Mouse (Mus musculus) kidney, embryonic 15.5 days (tissue): ENCODE measurements at regions not wholly inside any gene's neighbourhood (a gene's known extent, or its start where the extent isn't known, plus 50 kb on each side); places are given as distances from the start of the nearest gene placed in this dataset.
A peak's percentile ranks its signal among the peaks of the same experiment; 100 is the strongest.

Source experiments
- ATAC-seq: fragments of 200-750 bp; cut with Nextera tagmentation; replicated peaks from 2 replicates; pipeline ENCODE4 v1.8.0; 2017; ENCODE audit warnings: moderate TSS enrichment; ENCODE audit not compliant: low FRiP score
- H3K27ac ChIP-seq: fragments of 300-500 bp; sonication (generic); 2 replicates; pipeline ENCODE4 v1.5.1; 2015; ENCODE audit warnings: mild to moderate bottlenecking, inconsistent platforms
- H3K27me3 ChIP-seq: fragments of 300-500 bp; sonication (generic); 2 replicates; pipeline ENCODE4 v1.6.1; 2015; ENCODE audit warnings: inconsistent platforms
- H3K36me3 ChIP-seq: fragments of 300-500 bp; sonication (generic); 2 replicates; pipeline ENCODE4 v1.6.1; 2015; ENCODE audit warnings: inconsistent platforms
- H3K4me1 ChIP-seq: fragments of 300-500 bp; sonication (generic); 2 replicates; pipeline ENCODE4 v1.6.1; 2015; ENCODE audit warnings: inconsistent platforms
- H3K4me2 ChIP-seq: fragments of 300-500 bp; sonication (generic); 2 replicates; pipeline ENCODE4 v1.6.1; 2015; ENCODE audit warnings: moderate library complexity, mild to moderate bottlenecking, inconsistent platforms
- H3K4me3 ChIP-seq: fragments of 300-500 bp; sonication (generic); replicated peaks from 2 replicates; pipeline ENCODE4 v1.5.1; 2015; ENCODE audit warnings: mild to moderate bottlenecking, inconsistent platforms
- H3K9ac ChIP-seq: fragments of 300-500 bp; sonication (generic); 2 replicates; pipeline ENCODE4 v1.6.1; 2015; ENCODE audit warnings: mild to moderate bottlenecking, inconsistent platforms
- H3K9me3 ChIP-seq: fragments of 300-500 bp; sonication (generic); replicated peaks from 2 replicates; pipeline ENCODE4 v1.6.1; 2016; ENCODE audit warnings: inconsistent platforms
- WGBS: fragments of 180-500 bp; shearing (Covaris S2); methylation state at CpG from one replicate; pipeline ENCODE4 v1.1.7; 2015; ENCODE audit warnings: mixed read lengths; 5-methylcytosine and 5-hydroxymethylcytosine counted together

DNA sequence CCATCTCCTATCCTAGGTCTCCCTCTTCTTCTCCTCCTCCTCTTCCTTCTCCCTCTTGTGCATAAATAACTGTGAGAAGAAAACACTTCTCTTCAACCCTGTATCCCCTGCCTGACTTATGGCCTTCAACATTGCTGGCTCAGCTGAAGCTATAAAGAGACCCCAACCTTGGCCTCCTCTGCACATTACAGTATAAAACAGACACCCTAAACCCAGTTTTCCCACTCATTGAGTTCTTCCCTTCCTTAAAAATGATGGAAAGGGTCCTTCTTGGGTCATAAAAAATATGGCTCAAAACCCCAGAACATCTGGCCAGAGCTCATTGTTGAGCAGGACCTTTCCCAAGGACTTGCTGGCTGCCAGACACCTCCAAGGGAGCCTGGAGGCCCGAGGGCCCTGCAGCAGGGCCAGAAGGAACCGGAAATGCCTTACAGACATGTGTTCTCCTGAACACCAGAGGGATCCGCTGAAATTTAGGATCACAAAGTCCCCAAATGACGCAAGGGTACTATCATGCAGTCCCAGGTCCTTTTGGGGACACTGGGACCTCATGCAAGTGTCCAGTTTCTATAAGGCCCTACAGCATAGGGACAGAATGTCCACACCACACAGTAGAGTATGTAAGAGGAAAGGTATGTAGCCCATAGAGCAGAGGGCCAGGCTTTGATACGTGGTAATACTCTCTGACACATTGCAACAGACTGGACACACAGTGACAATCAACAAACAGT is 109.9 kb upstream of the Gm14444 start:
- Histone ChIP-seq H3K27ac (peak overlapping the region; percentile 70), H3K9me3 (no peaks in the 10 kb centered on the region), H3K4me3 (no peak overlapping the region), H3K4me1 (peaks cover 11% of the 10 kb centered on the region), H3K4me2 (no peak overlapping the region), H3K9ac (no peak overlapping the region), H3K36me3 (no peaks in the 10 kb centered on the region), H3K27me3 (no peaks in the 10 kb centered on the region)
- ATAC-seq: peak; percentile 34; the same call in 1 of the 2 replicates
- 54% methylated on average over 5 of the region's 5 CpGs for WGBS

- H3K9ac ChIP-seq: no peak overlapping the region
- ATAC-seq: peak; percentile 15; the same call in 1 of the 2 replicates
- no peak overlapping the region for H3K4me3 ChIP-seq
- no peaks in the 10 kb centered on the region for H3K9me3 ChIP-seq
- peaks cover 11% of the 10 kb centered on the region for H3K4me1 ChIP-seq
- H3K36me3 ChIP-seq: no peaks in the 10 kb centered on the region
- no peaks in the 10 kb centered on the region for H3K27me3 ChIP-seq
- H3K4me2 ChIP-seq: no peak overlapping the region
- peak overlapping the region; percentile 70; the same call in 1 of the 2 replicates for H3K27ac ChIP-seq
Measured at GRCm38 (mm10) chr2:174900671-174900991, 109.4 kb upstream of the Gm14444 start.

DNA sequence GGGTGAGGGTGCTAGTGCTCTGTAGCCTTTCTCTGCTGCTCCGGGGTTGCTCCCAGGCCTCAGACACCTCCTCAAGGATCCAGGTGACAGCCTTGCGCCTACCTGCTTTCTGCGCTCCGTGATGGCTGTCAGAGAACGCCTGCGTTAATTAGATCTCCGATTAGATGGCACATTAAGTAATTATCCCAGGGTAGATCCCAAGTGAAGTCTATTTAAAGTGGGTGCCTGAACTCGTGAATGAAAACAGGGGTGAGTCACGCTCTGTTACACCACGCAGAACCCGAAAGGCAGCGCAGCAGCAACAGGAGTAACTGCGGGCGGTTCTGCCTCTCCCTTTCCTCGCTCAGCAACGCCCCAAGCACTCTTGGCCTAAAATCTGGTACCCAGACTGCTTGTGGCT is 108.2 kb upstream of the Gm14444 start:
- Histone ChIP-seq H3K27me3 (no peaks in the 10 kb centered on the region), H3K36me3 (no peaks in the 10 kb centered on the region), H3K4me3 (no peak overlapping the region), H3K9ac (no peak overlapping the region), H3K27ac (no peak overlapping the region), H3K4me2 (no peak overlapping the region), H3K9me3 (no peaks in the 10 kb centered on the region), H3K4me1 (peaks cover 11% of the 10 kb centered on the region)
- WGBS: 88% methylated on average over 16 of the region's 16 CpGs
- ATAC-seq: no peak

GRCm38 (mm10) chr2:174903627-174904026 is 106.4 kb upstream of the Gm14444 start:
- Histone ChIP-seq H3K27me3 (no peaks in the 10 kb centered on the region), H3K27ac (peak overlapping the region; percentile 48; the same call in 1 of the 2 replicates), H3K4me1 (peaks cover 11% of the 10 kb centered on the region), H3K4me3 (no peak overlapping the region), H3K4me2 (no peak overlapping the region), H3K9me3 (no peaks in the 10 kb centered on the region), H3K9ac (no peak overlapping the region), H3K36me3 (no peaks in the 10 kb centered on the region)
- WGBS: 65% methylated on average over 7 of the region's 7 CpGs
- no peak for ATAC-seq

- ATAC-seq: peak; percentile 57; the same call in 1 of the 2 replicates
- Histone ChIP-seq H3K27me3 (no peaks in the 10 kb centered on the region), H3K27ac (no peak overlapping the region), H3K4me3 (no peak overlapping the region), H3K36me3 (no peaks in the 10 kb centered on the region), H3K9ac (no peak overlapping the region), H3K4me1 (peaks cover 6% of the 10 kb centered on the region; the same call in 1 of the 2 replicates), H3K4me2 (no peak overlapping the region), H3K9me3 (no peaks in the 10 kb centered on the region)
- WGBS: 42% methylated on average over 6 of the region's 6 CpGs
Measured at GRCm38 (mm10) chr2:174905865-174906639, 104.0 kb upstream of the Gm14444 start.

DNA sequence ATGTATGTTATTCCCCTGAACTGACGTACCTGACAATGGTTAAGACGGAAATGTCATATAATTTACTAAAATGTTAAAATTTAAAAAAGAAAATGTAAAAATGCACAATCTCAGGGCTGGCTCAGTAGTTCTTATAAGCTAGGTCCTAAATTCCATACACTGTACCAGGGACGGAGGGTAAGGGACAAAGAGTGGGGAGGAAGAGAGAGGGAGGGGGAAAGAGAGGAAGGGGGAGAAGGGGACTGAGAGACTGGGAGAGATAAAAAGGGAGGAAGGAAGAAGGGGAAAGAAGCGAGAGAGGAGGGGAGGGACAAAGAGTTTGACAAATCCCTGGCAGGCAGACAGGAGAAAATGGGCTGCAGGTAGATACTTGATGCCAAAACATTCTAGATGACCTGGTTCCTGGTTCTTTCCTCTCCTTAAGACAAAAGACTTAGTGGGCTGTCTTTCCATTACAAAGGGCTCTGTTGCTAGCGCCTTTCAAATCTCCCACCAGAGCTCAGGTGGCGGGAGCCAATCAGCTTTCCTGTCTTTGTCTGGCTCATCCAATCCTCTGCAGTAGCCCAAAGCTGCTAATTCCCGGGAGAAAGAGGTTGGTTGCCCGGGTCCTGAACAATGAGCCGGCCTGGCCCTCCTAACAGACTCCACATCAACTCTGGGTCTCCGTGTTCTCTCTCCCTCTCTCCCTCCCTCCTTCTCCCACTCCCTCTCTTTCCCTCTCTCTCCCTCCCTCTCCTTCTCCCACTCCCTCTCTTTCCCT is 92.7 kb upstream of the Gm14444 start:
- WGBS: 27% methylated on average over 10 of the region's 10 CpGs
- no peak overlapping the region for H3K27ac ChIP-seq
- peaks cover 15% of the 10 kb centered on the region for H3K4me1 ChIP-seq
- H3K9ac ChIP-seq: no peak overlapping the region
- peak overlapping the region; percentile 27; the same call in 1 of the 2 replicates for H3K4me2 ChIP-seq
- peak; percentile 82 for ATAC-seq
- no peaks in the 10 kb centered on the region for H3K9me3 ChIP-seq
- H3K36me3 ChIP-seq: no peaks in the 10 kb centered on the region
- H3K4me3 ChIP-seq: no peak overlapping the region
- no peaks in the 10 kb centered on the region for H3K27me3 ChIP-seq

GRCm38 (mm10) chr2:174917975-174918374 is 92.1 kb upstream of the Gm14444 start:
- Histone ChIP-seq H3K36me3 (no peaks in the 10 kb centered on the region), H3K27me3 (no peaks in the 10 kb centered on the region), H3K9me3 (no peaks in the 10 kb centered on the region), H3K9ac (no peak overlapping the region), H3K4me1 (peaks cover 15% of the 10 kb centered on the region), H3K4me3 (no peak overlapping the region), H3K4me2 (no peak overlapping the region), H3K27ac (no peak overlapping the region; the same call in 1 of the 2 replicates)
- peak; percentile 37; the same call in 1 of the 2 replicates for ATAC-seq
- 17% methylated on average over 5 of the region's 5 CpGs for WGBS

GRCm38 (mm10) chr2:174922208-174922607 is 87.8 kb upstream of the Gm14444 start:
- no peaks in the 10 kb centered on the region for H3K36me3 ChIP-seq
- 55% methylated on average over 4 of the region's 4 CpGs for WGBS
- peaks cover 5% of the 10 kb centered on the region for H3K4me1 ChIP-seq
- H3K4me2 ChIP-seq: no peak overlapping the region
- H3K4me3 ChIP-seq: no peak overlapping the region
- H3K9me3 ChIP-seq: no peaks in the 10 kb centered on the region
- no peak for ATAC-seq
- no peaks in the 10 kb centered on the region for H3K27me3 ChIP-seq
- no peak overlapping the region for H3K9ac ChIP-seq
- no peak overlapping the region for H3K27ac ChIP-seq

GRCm38 (mm10) chr2:174929718-174930117 is 80.3 kb upstream of the Gm14444 start:
- Histone ChIP-seq H3K27me3 (no peaks in the 10 kb centered on the region), H3K27ac (no peak overlapping the region), H3K9me3 (no peaks in the 10 kb centered on the region), H3K4me1 (0 out of 2 replicates have a peak, but pooled peaks cover 4% of the 10 kb centered on the region), H3K4me3 (no peak overlapping the region), H3K36me3 (no peaks in the 10 kb centered on the region), H3K4me2 (no peak overlapping the region), H3K9ac (no peak overlapping the region)
- 80% methylated on average over 2 of the region's 2 CpGs for WGBS
- ATAC-seq: no peak

GRCm38 (mm10) chr2:174932137-174933012 is 77.7 kb upstream of the Gm14444 start:
- ATAC-seq: peak; percentile 67
- Histone ChIP-seq H3K4me1 (0 out of 2 replicates have a peak, but pooled peaks cover 4% of the 10 kb centered on the region), H3K9me3 (no peaks in the 10 kb centered on the region), H3K36me3 (no peaks in the 10 kb centered on the region), H3K9ac (no peak overlapping the region), H3K27ac (no peak overlapping the region), H3K27me3 (no peaks in the 10 kb centered on the region), H3K4me3 (no peak overlapping the region), H3K4me2 (no peak overlapping the region)
- 35% methylated on average over 20 of the region's 20 CpGs for WGBS

DNA sequence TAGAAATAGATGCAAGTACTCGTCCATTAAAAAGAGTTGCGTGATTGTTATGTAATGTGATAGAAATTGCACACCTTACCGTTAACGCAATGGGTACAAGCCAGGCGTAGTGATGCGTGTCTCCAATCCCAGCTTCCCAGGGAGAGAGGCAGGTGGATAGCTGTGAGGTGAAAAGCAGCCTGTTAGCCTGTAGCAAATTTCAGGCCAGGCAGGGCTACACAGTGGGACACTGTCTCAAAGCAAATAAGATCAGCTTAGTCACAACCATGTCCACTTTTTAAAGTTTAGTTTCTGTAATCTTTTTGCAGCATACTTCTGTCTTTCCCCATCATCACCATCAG is 77.1 kb upstream of the Gm14444 start:
- 19% methylated on average over 6 of the region's 6 CpGs for WGBS
- Histone ChIP-seq H3K4me3 (no peak overlapping the region), H3K9me3 (no peaks in the 10 kb centered on the region), H3K27ac (no peak overlapping the region), H3K4me1 (0 out of 2 replicates have a peak, but pooled peaks cover 4% of the 10 kb centered on the region), H3K36me3 (no peaks in the 10 kb centered on the region), H3K4me2 (no peak overlapping the region), H3K9ac (no peak overlapping the region), H3K27me3 (no peaks in the 10 kb centered on the region)
- peak; percentile 73; the same call in 1 of the 2 replicates for ATAC-seq
